Mouse (Mus musculus): ENCODE measurements around the gene Ptprm.

DNA sequence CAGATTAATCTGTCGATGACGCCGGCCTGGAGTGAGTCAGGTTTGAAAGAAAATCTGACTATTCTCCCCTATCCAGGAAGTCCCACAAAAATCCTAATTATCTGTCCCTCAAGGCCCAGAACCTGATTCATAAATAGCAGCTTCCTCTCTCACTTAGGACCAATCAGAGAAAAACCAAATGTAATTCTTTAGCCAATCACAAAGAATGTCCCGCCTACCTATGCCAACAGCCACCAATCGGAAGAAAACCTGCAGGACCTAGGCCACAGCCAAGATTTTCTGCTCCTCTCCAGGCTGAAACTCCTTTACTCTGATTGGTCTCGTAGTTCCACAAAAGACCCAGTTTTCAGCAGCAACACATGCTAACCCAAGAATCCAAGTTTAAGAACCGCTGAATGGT lies 13.6 kb upstream of the Ptprm start:
- TF ChIP-seq CTCF (IDR thresholded peaks at IDR 0.05; ENCODE audit: borderline replicate concordance, insufficient read depth, low read depth, low read length) (no peak), POLR2A (IDR thresholded peaks at IDR 0.05; ENCODE audit: borderline replicate concordance, insufficient read depth, low read length) (no peak)

Data from cerebellum, adult 2 months (tissue).